Mouse (Mus musculus): ENCODE data around the gene Btbd10.

DNA sequence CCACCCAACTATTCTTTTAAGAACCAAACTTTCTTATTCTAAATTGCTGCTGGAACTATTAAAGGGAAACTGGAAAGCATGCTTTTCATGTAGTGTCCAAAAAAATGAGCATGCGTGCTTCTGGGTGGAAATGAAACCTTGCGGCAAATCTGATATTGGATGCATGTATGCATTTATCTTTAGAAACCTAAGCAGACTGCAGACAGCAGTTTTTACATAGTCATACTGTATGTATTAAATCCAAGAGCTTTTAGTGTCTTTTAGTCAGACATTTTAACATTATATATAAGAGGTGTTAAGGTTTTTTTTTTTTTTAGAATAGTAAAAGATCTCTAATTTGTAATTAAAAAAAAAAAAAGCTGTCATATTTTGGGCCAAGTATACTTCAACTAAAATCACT lies 21.5 kb downstream of the Btbd10 start:
- TF ChIP-seq CTCF (IDR thresholded peaks at IDR 0.05; ENCODE audit: extremely low read depth, insufficient read length, insufficient replicate concordance, low read depth, low read length) (no peak), POLR2A (IDR thresholded peaks at IDR 0.05; ENCODE audit: low read depth, low read length) (no peak)
